Mouse (Mus musculus): ENCODE data around the gene Gapvd1. TPM values are rescaled to one million over a fixed set of nuclear protein-coding genes. Genes with fewer than 3 reads are reported as not detected.
"Not testable (repeated sequence)": the region's sequence is repeated elsewhere in the genome, so short reads cannot be mapped to it uniquely, and the experiment has no call there.

Gapvd1 gene
- polyA plus RNA-seq (2017; shearing (Covaris generic)), result 10 to 100 TPM; 45.5 to 69.9 (median 60.5) TPM

DNA sequence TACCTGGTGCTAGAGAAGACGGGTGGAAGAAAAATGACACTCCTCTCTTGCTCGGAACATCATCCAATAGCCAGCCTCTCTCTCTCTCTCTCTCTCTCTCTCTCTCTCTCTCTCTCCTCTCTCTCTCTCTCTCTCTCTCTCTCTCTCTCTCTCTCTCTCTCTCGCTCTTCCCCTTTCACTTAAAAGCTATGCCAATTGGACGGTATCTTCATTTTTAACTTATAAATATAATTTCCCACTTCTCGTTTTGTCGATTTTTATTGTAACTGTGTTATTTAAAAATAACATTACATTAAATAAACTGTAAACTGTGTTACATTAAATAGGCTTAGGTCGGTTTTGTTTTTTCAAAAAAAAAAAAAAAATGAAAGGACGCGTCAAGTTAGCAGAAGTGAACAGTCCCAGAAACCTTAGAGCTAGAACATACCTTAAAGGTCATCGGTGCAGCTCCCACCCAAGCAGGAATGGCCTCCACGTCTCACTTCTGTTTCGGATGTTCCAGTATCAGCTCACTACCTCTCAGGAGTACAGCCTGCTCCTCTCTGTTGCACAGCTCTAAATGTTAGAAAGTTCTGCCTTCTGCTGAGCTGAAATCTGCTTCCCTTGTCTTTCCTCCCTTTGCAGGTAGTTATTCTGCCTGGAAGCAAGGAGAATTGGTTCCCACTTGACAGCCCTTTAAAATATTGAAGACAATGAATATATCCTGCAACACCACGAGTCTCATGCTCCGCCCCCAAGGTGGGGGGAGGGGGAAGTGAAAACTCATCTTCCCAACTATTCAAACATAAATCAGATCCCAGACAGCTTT lies at the start of gene Gapvd1:
Gene Gapvd1 (minus strand): TSS at position 682 of the 808 bp plus-strand sequence.
- peak; percentile 73 for ATAC-seq

DNA sequence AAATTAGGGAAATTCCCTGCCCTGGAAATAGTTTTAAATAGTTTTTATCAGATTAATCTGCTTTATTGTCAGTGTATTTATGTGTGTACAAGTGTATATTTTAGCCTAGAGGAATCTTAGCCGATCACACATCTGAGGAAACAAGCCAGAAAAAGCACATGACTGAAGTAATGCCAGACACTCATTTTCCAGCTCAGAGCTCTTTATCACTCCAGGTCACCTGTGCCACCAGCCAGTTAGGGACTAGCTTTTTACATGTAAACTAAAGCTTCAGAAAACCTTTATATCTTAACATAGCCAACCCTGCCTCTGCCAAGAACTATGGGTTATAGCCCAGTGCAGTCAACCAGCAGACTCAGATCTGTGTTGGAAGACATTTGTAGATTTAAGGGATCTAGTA lies 49.8 kb upstream of the Gapvd1 start:
- no peak for ATAC-seq

DNA sequence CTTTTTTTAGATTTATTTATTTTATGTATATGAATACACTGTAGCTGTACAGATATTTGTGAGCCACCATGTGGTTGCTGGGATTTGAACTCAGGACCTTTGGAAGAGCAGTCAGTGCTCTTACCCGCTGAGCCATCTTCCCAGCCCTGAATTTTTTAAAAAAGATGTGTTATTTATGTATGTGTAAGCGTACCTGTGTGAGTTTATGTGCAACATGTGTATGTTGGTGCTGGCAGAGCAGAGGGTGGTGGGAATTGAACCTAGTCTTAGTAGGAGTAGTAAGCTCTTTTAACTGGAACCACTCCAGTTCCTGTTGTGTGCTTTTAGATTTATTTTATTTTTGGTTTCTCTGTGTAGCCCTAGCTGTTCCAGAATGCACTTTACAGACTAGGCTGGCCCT lies 49.1 kb upstream of the Gapvd1 start:
- ATAC-seq, result no peak

DNA sequence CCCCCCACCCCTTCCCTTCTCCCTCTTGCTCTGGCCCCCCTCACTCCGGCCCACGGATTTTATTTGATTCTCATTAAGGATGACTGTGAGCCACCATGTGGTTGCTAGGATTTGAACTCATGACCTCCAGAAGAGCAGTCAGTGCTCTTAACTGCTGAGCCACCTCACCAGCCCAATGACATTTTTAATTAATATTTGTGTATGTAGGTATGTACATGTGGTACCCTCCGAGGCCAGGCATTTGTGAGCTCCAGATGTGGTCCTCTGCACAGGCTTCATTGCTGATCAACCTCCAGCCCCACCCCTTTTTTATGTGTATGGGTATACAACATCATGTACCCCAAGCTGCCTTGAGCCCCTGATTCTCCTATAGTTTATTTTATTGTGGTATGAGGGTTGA lies 48.7 kb upstream of the Gapvd1 start:
- ATAC-seq, result no peak

DNA sequence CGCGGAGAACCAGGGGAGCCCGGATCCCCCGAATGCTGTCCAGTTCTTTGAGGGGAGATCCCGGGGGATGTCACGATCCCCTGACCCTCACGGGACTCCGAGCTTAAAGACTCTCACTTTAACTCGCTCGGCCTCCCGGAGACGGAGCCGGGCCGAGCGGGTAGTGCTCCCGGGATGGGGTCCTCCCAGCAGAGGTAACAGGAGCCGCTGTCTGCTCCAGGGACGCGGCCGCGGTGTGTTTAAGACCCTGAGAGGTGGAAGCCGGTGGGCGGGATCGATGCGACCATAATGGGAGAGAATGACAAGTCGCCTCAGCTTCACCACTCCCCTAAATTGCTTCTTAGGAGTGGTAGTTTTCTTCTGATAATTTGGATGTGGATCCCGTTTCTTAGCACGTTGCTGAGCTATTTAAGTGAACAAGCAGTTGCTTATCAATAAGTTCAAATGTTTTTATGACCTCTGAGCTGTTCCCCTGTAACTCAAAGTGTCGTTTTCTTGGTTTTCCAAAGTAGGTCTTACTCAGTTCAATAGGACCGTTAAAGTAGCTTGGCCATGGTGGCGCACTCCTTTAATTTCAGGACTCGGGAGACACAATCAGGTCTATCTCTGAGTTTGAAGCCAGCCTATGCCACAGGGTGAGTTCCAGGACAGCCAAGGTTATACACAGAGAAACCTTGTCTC lies 47.7 kb upstream of the Gapvd1 start:
- ATAC-seq, result peak; percentile 13

DNA sequence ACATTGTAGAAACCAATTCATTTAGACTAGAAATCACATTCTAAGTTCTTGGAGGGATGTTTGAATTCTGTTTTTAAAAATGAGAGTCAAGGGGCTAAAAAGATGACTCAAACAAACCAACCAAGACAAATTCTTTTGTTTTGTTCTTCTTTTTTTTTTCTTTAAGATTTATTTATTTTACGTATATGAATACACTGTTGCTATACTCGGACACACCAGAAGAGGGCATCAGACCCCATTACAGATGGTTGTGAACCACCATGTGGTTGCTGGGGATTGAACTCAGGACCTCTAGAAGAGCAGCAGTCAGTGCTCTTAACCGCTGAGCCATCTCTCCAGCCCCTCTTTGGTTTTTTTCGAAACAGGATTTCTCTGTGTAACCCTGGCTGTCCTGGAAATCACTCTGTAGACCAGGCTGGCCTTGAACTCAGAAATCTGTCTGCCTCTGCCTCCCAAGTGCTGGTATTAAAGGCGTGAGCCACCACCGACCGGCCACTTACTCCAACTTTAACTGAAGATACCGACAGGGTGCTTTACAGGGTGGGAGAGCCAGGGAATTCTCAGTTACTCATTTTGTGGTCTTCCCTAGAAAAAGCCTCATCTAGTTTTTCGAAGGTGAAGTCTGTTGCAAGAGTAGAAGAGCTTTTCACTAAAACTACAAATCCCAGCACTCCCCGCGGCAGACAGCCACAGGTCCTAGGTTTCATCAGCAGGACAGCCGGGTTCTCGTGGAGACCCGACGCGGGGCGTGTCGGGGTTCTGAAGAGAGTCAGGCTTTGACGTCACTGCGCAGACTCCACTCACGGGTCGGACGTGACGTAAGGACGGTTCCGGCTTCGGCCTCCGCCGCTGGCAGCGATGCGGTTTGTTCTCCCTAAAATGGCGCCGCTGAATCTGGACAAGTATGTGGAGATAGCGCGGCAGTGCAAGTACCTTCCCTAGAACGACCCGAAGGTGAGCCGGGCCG lies 46.8 kb upstream of the Gapvd1 start:
- peak; percentile 91 for ATAC-seq

DNA sequence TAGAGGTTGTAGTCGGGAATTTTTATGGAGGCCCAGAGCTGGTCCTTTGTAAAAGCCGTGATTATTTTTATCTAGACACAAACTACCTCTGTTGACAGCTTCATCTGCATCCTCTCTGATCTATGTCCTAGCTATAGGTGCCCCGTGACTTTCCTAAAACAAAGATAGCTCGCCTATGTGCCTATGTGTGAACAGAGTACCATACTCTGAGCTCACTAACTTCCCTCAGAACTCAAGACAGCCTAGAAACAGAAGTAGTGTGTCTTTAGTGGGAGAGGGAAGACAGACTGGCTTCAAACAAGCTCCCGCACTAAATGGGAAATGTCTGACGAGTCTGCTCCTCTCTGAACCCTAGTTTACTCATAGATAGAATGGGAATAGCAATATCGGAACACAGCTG lies 45.3 kb upstream of the Gapvd1 start:
- no peak for ATAC-seq

DNA sequence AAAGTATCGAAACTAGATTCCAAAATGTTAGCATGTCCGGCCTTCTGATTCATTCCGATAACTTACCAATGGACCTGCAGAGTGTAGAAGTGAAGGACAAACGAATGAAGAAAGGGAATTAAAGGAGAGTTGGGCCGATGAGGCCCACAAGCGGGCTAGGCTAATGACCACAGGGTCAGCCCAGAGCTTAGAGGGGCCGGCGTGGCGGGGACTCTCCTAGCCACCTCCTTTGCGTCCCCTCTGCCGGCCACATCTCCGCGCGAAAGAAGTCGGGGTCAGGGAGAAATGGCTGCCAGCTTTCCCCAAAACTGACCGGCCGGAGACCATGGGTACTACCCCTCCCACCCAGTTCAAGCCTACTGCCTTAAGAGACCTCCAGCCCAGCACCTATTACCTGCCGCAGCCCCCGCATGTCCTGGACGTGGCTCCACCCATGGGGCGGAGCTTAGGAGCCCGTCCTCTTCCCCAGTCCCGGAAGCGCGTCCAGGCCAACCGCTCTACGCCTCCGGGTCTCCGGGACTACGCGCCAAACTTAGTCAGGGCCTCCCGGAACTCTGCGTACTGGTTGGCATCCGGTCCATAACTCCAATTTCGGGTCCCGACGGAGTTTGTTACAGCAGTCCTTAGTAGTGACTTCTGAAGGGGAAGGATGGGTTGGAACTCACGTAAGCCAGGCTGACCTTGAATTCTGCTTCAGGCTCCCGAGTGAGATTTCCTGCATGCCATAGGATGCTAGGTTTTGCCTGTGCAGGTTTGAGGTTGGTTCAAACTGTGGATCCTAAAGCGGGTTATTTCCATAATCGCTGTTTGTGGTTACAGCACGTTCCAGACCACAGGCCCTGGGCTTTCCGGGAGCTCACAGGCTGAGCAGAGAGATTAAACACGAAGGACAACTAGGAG lies 44.6 kb upstream of the Gapvd1 start, which contains the start of gene Rabepk:
Gene Rabepk (minus strand): TSS at position 556 of the 900 bp plus-strand sequence.
- peak; percentile 75 for ATAC-seq

DNA sequence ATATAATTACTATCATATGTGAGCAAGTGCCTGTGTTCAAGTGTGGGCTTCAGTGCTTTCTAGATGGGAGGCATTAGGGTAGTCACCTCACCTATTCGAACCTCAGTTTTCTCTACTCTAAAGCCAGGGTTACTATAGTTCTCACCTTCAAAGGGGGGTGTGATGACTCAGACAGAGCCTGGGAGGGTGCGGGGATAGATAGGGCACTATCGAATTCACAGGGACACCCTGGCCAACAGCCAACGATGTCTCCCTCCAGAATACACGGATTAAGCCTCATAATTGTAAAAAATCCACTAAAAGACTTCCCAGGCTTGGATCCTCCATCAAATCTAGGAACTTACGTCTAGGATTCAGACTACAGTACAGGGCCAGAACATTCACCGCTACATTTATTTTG lies 40.4 kb upstream of the Gapvd1 start:
- ATAC-seq, result no peak

DNA sequence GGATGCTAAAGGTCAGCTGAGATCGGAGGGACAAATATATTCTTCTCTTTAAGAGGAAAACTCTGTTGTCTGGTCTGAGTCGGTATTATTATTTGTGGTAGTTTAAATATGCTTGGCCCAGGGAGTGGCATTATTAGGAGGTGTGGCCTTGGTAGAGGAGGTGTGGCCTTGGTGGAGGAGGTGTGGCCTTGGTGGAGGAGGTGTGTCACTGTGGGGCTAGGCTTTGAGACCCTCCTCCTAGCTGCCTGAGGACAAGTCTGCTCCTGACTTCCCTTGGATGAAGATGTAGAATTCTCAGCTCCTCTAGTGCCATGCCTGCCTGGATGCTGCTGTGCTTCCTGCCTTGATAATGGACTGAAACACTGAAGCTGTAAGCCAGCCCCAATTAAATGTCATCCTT lies 39.5 kb upstream of the Gapvd1 start:
- no peak for ATAC-seq

DNA sequence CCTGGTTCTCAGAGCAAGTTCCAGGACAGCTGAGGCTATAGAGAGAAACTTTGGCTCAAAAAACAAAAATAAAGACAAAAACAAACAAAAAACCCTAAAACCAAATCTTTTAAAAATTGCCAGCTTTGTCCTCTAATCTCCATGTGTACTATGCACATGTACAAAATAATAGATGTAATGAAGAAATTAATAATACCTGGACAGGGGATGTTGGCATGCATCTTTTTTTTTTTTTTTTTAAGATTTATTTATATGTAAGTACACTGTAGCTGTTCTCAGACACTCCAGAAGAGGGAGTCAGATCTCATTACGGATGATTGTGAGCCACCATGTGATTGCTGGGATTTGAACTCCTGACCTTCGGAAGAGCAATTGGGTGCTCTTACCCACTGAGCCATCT lies 37.5 kb upstream of the Gapvd1 start:
- not testable (repeated sequence) for ATAC-seq

DNA sequence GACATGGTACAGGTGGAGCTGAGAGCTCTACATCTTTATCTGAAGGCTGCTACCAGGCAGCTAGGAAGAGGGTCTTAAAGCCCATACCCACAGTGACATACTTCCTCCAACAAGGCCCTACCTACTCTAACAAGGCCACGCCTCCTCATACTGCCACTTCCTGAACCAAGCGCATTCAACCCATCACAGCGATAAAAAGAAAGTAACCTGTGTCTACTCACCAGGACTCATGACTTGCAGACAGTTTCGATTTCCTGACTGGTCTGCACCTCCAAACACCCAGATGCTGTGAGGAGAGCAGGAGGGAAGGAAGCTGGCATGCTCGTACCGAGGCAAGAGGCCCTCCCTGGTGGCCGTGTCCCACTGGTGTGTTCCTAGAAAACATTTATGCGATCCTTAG lies 35.2 kb upstream of the Gapvd1 start:
- peak; percentile 100 for ATAC-seq

DNA sequence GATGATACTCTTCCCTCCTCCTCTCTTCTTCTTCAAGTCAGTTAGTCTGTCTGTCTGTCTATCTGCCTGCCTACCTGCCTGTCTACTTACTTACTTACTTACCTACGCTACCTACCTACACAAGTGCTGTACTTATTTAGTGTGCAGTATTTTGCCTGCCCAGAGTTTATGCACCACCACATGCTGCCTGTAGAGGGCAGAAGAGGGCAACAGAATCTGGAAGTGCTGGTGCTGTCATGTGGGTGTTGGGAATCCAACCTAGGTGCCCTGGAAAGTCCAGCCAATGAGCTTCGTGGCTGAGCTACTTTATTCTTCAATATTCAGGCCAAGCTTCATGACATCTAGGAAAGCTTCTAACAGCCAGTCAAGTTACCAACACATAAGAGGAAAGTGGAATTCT lies 29.1 kb upstream of the Gapvd1 start:
- ATAC-seq, result peak; percentile 76

DNA sequence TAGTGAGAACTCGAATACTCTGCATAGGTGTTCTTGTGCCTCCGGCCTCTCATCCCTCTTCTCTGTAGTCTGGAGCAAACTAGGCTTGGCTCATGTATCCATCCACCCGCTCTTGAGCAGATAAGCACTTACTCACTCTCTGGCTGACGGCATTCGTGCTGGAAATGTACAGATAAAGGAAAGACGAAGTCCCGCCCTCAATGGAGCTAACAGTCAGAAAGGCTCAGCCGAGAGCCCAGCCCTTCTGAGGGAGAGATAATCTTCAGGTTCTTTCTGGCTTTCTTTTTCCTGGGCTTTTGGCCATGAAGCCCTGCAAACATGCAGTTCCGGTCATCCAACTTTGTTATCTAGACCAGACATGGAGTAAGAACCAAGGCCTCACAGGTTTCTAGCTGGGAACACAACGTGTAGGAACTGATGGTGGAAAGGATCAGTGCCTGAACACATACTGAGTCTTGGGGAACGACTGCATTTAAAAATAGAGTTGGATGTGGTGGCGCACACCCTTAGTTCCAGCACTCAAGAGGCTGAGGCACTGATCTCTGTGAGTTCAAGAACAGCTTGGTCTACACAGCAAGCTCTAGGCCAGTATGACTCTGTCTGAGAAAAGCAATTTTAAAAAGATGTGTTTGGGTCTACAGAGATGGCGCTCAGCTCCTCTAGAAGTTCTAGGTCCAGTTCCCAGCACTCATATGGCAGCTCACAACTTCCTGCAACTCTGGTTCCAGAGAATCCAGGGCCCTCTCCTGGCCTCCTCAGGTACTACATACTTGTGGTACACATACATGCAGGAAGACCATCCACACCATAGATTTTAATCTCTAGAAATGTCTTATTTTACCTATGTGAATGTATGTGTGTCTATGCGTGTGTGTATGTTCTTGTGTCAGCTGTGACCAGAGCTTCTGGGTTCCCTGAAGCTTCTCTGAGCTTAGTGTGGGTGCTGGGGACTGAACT lies 28.3 kb upstream of the Gapvd1 start:
- no peak for ATAC-seq

DNA sequence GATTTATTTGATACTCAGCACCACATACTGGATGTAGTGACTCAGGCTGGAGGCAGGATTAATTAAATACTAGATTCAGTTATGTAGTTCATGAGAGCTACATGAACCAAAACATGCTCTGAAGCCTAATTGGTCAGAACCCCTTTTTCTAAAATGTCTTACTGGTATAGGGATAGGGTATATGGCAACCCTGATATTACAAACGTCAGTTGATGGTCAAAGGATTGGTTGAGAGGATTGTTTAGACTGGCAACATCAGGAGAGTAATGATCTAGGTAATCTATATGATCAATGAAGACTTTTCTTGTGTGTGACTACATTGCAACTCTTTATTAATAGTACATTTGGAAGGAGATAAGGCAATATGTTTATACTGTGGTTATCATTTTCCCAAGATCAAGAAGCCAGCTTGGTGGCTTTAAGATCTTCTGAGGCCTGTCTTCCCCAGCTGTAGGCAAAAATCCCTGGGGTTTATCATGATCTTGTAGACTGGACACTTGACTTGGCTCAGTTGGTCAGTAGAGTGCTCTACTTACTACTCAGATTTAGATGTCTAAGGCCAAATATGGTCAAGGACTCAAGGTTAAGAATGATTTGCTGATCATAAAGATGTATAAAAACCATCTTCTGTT lies 22.3 kb upstream of the Gapvd1 start:
- no peak for ATAC-seq

DNA sequence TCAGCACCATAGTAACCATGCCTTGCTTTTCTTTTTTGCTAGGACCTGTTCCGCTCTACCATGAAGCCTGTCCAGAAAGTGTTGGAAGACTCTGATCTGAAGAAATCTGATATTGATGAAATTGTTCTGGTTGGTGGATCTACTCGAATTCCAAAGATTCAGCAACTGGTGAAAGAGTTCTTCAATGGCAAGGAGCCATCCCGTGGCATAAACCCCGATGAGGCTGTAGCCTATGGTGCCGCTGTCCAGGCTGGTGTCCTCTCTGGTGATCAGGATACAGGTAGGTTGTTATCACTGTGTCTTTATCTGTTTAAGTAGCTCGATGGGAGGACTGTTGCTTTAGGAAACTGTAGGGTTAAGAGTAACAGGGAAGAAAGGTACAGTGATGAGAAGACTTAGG lies 19.5 kb upstream of the Gapvd1 start:
- no peak for ATAC-seq

DNA sequence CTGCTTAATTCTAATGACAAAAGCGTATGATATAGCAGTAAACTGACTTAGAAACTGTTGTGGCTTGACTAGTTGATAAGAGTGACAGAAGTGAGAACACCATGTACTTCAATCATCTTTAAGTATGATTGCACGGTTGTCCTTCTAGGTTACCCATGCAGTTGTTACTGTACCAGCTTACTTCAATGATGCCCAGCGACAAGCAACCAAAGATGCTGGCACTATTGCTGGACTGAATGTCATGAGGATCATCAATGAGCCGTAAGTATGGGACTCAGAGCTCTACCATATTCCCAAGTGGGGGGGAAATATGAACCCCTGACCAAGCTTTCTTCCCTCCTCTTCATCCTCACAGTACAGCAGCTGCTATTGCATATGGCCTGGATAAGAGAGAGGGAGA lies 18.6 kb upstream of the Gapvd1 start:
- ATAC-seq, result no peak

DNA sequence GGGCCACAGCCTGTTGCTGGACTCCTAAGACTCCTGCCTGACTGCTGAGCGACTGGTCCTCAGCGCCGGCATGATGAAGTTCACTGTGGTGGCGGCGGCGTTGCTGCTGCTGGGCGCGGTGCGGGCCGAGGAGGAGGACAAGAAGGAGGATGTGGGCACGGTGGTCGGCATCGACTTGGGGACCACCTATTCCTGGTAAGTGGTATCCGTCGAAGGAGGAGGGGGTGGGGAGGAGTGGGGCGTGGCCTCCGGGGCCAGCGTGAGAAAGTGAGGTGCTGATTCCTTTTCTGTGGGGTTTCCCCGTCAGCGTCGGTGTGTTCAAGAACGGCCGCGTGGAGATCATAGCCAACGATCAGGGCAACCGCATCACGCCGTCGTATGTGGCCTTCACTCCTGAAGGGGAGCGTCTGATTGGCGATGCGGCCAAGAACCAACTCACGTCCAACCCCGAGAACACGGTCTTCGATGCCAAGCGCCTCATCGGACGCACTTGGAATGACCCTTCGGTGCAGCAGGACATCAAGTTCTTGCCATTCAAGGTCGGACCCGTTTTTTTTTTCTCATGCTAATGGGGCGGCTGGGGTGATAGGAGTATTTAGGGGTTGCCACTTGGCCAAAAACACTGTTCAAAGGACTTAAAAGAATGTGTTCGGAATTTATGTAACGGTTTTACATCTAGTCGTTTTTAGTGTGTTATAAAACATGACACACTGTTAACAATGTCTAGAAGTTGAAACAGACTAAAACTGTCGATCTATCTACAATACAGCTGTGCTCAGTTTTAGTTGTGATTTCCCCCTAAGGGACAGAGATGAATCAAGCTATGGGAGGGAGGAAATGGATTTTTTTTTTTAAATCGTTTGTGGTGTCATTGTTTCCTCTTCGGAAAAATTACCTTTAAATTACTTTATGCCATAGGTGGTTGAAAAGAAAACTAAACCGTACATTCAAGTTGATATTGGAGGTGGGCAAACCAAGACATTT lies 17.5 kb upstream of the Gapvd1 start:
- peak; percentile 51 for ATAC-seq

All from inflammation-experienced regulatory T-cells, adult 6 months (primary cell).